Mouse (Mus musculus) stomach, embryonic 14.5 days (tissue): ENCODE measurements around the gene Gcn1l1. TPM values are rescaled to one million over a fixed set of nuclear protein-coding genes. Genes with fewer than 3 reads are reported as not detected.

Experiments
- ATAC-seq: fragments of 200-750 bp; cut with Nextera tagmentation; 2 replicates; pipeline ENCODE4 v1.8.0; 2017; ENCODE audit warnings: low read depth, moderate TSS enrichment; ENCODE audit not compliant: insufficient number of reproducible peaks, insufficient read depth, low FRiP score
- H3K27ac ChIP-seq: fragments of 300-500 bp; sonication (generic); 2 replicates; pipeline ENCODE4 v1.5.1; 2014; ENCODE audit warnings: mild to moderate bottlenecking, low read length, moderate library complexity, mixed read lengths
- H3K27me3 ChIP-seq: fragments of 300-500 bp; sonication (generic); 2 replicates; pipeline ENCODE4 v1.6.1; 2014; ENCODE audit warnings: low read length, control low read depth, mixed read lengths; ENCODE audit not compliant: control insufficient read depth, insufficient read depth
- H3K36me3 ChIP-seq: fragments of 300-500 bp; sonication (generic); 2 replicates; pipeline ENCODE4 v1.6.1; 2014; ENCODE audit warnings: mild to moderate bottlenecking, control low read depth, low read length, moderate library complexity, mixed read lengths; ENCODE audit not compliant: control insufficient read depth, insufficient read depth
- H3K4me1 ChIP-seq: fragments of 300-500 bp; sonication (generic); 2 replicates; pipeline ENCODE4 v1.6.1; 2014; ENCODE audit warnings: low read length, control low read depth, mixed read lengths; ENCODE audit not compliant: control insufficient read depth, insufficient read depth
- H3K4me2 ChIP-seq: fragments of 300-500 bp; sonication (generic); replicated peaks from 2 replicates; pipeline ENCODE4 v1.6.1; 2014; ENCODE audit warnings: low read depth, low read length, control low read depth
- H3K4me3 ChIP-seq: fragments of 300-500 bp; sonication (generic); 2 replicates; pipeline ENCODE4 v1.5.1; 2014; ENCODE audit warnings: low read depth, low read length, control low read depth
- H3K9ac ChIP-seq: fragments of 300-500 bp; sonication (generic); replicated peaks from 2 replicates; pipeline ENCODE4 v1.6.1; 2014; ENCODE audit warnings: low read depth, mild to moderate bottlenecking, control low read depth, low read length, moderate library complexity, mixed read lengths
- H3K9me3 ChIP-seq: fragments of 300-500 bp; sonication (generic); 2 replicates; pipeline ENCODE4 v1.6.1; 2016; ENCODE audit warnings: low read depth, low read length, control low read depth; ENCODE audit not compliant: control insufficient read depth
- WGBS: fragments of 180-500 bp; shearing (Covaris S2); extraction: QIAGEN DNeasy Blood & Tissue Kit; methylation state at CpG from one replicate; pipeline ENCODE4 v1.1.7; 2014; 5-methylcytosine and 5-hydroxymethylcytosine counted together
- polyA plus RNA-seq: library from polyadenylated mRNA; unstranded; fragments of >200 nt; fragmentation: Nextera tagmentation; extraction: Ambion mirVana; gene quantifications from 2 replicates; pipeline ENCODE4 v1.2.1, GENCODE M21; 2014

Gene Gcn1l1
- polyA plus RNA-seq, 1 experiment from 2014 or later, result 42.3 TPM

GRCm38 (mm10) chr5:115653776-115654175 is 88.7 kb downstream of the Gcn1l1 start:
- Histone ChIP-seq H3K9me3 (no peaks in the 10 kb centered on the region), H3K9ac (no peak overlapping the region), H3K36me3 (no peaks in the 10 kb centered on the region), H3K4me1 (peaks cover 2% of the 10 kb centered on the region; the same call in 1 of the 2 replicates), H3K4me2 (no peak overlapping the region), H3K27ac (no peak overlapping the region), H3K27me3 (no peaks in the 10 kb centered on the region), H3K4me3 (no peak overlapping the region)
- no peak for ATAC-seq
- WGBS, result 87% methylated on average over 12 of the region's 12 CpGs

DNA sequence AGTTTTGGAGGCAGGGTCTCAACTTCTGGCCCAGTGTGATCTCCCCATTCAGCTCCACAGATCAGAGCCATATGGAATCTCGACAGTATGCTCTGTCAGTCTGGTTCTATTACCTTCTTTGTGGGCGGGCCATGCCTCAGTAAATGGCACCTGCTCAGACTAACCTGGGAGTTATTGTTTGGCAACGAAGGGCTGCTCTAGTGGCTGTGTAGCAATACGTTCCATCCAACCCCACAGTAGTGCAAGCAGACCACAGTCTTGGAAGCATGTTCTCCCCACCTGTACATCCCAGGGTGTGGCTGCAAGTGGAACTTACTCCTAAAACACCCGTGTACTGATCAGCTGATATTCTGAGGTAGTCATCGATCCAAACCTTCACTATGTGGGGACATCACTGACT is 91.6 kb downstream of the Gcn1l1 start:
- Histone ChIP-seq H3K9me3 (no peaks in the 10 kb centered on the region), H3K27ac (no peak overlapping the region), H3K4me2 (no peak overlapping the region), H3K9ac (no peak overlapping the region), H3K36me3 (no peaks in the 10 kb centered on the region), H3K27me3 (no peaks in the 10 kb centered on the region), H3K4me3 (no peak overlapping the region), H3K4me1 (peaks cover 2% of the 10 kb centered on the region; the same call in 1 of the 2 replicates)
- WGBS, result 65% methylated on average over 6 of the region's 6 CpGs
- ATAC-seq, result no peak

- H3K27ac ChIP-seq, result no peak overlapping the region
- H3K36me3 ChIP-seq, result no peaks in the 10 kb centered on the region
- no peak overlapping the region for H3K4me2 ChIP-seq
- WGBS, result 80% methylated on average over 1 of the region's 1 CpGs
- no peaks in the 10 kb centered on the region for H3K9me3 ChIP-seq
- H3K4me1 ChIP-seq, result peaks cover 2% of the 10 kb centered on the region; the same call in 1 of the 2 replicates
- ATAC-seq, result no peak
- no peak overlapping the region for H3K4me3 ChIP-seq
- no peak overlapping the region for H3K9ac ChIP-seq
- no peaks in the 10 kb centered on the region for H3K27me3 ChIP-seq
Observed at GRCm38 (mm10) chr5:115657234-115657633, 92.2 kb downstream of the Gcn1l1 start.

DNA sequence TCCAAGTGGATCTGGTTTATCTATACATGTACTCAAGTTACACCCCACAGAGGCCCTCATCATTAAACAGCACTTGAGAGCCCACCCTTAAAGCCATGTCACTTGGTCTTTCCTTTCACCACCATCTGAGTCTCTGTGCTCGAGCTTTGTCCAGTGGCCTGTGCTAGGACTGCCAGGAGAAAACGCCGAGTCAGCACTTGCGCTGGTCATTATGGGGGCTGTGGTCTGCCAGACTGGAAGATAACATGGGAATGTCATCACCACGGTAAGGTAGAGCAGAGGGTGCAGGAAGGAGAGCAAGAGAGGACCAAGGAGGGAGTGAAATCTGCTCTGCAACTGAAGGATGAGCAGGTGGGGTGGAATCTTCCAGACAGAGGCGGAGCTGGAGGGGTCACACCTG is 93.3 kb downstream of the Gcn1l1 start:
- Histone ChIP-seq H3K36me3 (no peaks in the 10 kb centered on the region), H3K27me3 (no peaks in the 10 kb centered on the region), H3K27ac (no peak overlapping the region), H3K9ac (no peak overlapping the region), H3K4me3 (no peak overlapping the region), H3K4me1 (no peaks in the 10 kb centered on the region), H3K9me3 (no peaks in the 10 kb centered on the region), H3K4me2 (no peak overlapping the region)
- ATAC-seq, result no peak
- WGBS, result 80% methylated on average over 6 of the region's 6 CpGs

GRCm38 (mm10) chr5:115662658-115663057 is 97.6 kb downstream of the Gcn1l1 start:
- Histone ChIP-seq H3K4me1 (no peaks in the 10 kb centered on the region), H3K9me3 (no peaks in the 10 kb centered on the region), H3K9ac (no peak overlapping the region), H3K36me3 (no peaks in the 10 kb centered on the region), H3K27me3 (no peaks in the 10 kb centered on the region), H3K4me2 (no peak overlapping the region), H3K4me3 (no peak overlapping the region), H3K27ac (no peak overlapping the region)
- WGBS, result 81% methylated on average over 22 of the region's 22 CpGs
- no peak for ATAC-seq

- Histone ChIP-seq H3K4me3 (no peak overlapping the region), H3K4me2 (no peak overlapping the region), H3K4me1 (no peaks in the 10 kb centered on the region), H3K36me3 (no peaks in the 10 kb centered on the region), H3K9ac (no peak overlapping the region), H3K27ac (no peak overlapping the region), H3K9me3 (no peaks in the 10 kb centered on the region), H3K27me3 (no peaks in the 10 kb centered on the region)
- no peak for ATAC-seq
- WGBS, result 65% methylated on average over 8 of the region's 8 CpGs
Observed at GRCm38 (mm10) chr5:115666366-115667065, 101.5 kb downstream of the Gcn1l1 start.

DNA sequence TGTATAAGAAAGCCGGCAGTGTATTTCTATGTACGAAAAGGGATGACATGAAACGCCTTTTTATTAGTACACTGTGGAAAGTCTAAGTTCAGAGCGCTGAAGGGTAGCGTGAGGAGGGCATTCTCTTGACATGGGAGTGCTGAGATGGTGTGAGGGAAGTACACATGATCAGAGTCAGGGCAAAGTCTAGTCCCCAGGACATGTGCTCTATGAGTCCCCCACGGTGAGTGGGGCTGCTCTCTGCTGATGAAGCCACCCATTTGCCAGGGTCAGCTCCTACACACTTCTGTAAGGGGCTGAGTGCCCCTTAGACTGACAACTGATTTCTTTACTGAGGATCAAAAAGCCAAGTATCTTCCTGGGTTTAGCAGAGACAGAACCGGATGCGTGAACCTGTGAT is 102.2 kb downstream of the Gcn1l1 start:
- Histone ChIP-seq H3K27me3 (no peaks in the 10 kb centered on the region), H3K4me2 (no peak overlapping the region), H3K27ac (no peak overlapping the region), H3K36me3 (no peaks in the 10 kb centered on the region), H3K4me3 (no peak overlapping the region), H3K4me1 (no peaks in the 10 kb centered on the region), H3K9me3 (no peaks in the 10 kb centered on the region), H3K9ac (no peak overlapping the region)
- ATAC-seq, result no peak
- 77% methylated on average over 8 of the region's 8 CpGs for WGBS

DNA sequence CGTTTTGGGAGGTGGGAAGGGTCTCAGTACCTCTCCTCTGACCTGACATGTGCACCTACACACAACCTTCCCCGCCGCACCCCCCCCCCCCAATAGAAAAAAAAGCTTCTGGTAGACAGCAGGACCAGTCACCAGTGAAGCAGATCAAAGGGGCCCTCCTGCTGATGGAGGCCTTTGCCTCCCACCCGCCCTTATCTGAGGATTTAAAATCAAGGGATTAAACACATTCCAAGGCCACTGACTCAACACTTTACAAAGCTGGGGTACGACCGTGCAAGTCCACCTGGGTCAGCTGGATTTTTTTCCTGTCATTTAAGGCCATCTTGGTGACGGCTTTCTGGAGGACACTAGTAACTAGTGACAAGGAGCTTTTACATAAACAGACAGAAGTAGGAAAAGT is 102.8 kb downstream of the Gcn1l1 start:
- H3K27me3 ChIP-seq, result no peaks in the 10 kb centered on the region
- ATAC-seq, result no peak
- H3K9me3 ChIP-seq, result no peaks in the 10 kb centered on the region
- H3K36me3 ChIP-seq, result no peaks in the 10 kb centered on the region
- H3K4me3 ChIP-seq, result no peak overlapping the region
- 11% methylated on average over 7 of the region's 7 CpGs for WGBS
- H3K4me1 ChIP-seq, result no peaks in the 10 kb centered on the region
- no peak overlapping the region for H3K4me2 ChIP-seq
- no peak overlapping the region for H3K9ac ChIP-seq
- no peak overlapping the region for H3K27ac ChIP-seq

DNA sequence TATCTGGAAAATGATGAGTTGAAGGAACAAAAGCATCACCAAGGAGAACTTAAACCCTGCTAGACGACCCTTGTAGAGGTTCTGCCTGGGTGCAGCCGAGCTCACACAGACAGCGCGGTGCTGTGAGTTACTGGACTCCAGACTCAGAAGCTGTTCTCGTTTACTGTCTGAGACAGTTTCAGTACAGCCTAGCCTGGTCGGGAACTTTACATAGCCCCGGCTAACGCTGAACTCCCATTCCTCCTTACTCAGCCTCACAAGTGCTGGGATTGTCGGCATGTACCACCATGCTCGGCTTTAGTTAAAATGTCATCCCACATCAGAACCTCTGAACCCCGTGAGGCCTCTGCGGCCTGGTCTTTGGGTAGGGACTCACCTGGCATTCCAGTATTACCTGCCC is 103.9 kb downstream of the Gcn1l1 start:
- no peak overlapping the region for H3K27ac ChIP-seq
- no peak overlapping the region for H3K4me3 ChIP-seq
- 87% methylated on average over 12 of the region's 12 CpGs for WGBS
- no peaks in the 10 kb centered on the region for H3K36me3 ChIP-seq
- H3K4me2 ChIP-seq, result no peak overlapping the region
- no peak overlapping the region for H3K9ac ChIP-seq
- no peak for ATAC-seq
- H3K27me3 ChIP-seq, result no peaks in the 10 kb centered on the region
- H3K4me1 ChIP-seq, result no peaks in the 10 kb centered on the region
- H3K9me3 ChIP-seq, result no peaks in the 10 kb centered on the region
